Mouse (Mus musculus) liver, adult 2 months (tissue): ENCODE data around the gene Tsc2. TPM values are rescaled to one million over a fixed set of nuclear protein-coding genes. Genes with fewer than 3 reads are reported as not detected.

Source experiments
- DNase-seq: peaks from one replicate; pipeline ENCODE4 v3.0.0-alpha.2; 2011; ENCODE audit warnings: low read depth, low spot score; ENCODE audit errors: extremely low read depth
- H3K27ac ChIP-seq: fragments of 200-500 bp; replicated peaks from 2 replicates; pipeline ENCODE4 v1.5.1; 2012; ENCODE audit warnings: low read depth, mild to moderate bottlenecking, control low read depth, inconsistent platforms, low read length; ENCODE audit not compliant: insufficient read depth
- H3K27me3 ChIP-seq: fragments of 200-500 bp; 2 replicates; pipeline ENCODE4 v1.6.1; 2012; ENCODE audit warnings: mild to moderate bottlenecking, moderate library complexity, low read length, inconsistent platforms; ENCODE audit not compliant: control insufficient read depth, insufficient read depth
- H3K36me3 ChIP-seq: fragments of 200-500 bp; 2 replicates; pipeline ENCODE4 v1.6.1; 2012; ENCODE audit warnings: low read length, inconsistent platforms; ENCODE audit not compliant: control insufficient read depth, insufficient read depth
- H3K4me1 ChIP-seq: fragments of 200-500 bp; 2 replicates; pipeline ENCODE4 v1.6.1; 2011; ENCODE audit warnings: low read length; ENCODE audit not compliant: control insufficient read depth, insufficient read depth
- H3K4me3 ChIP-seq: fragments of 200-500 bp; 2 replicates; pipeline ENCODE4 v1.5.1; 2011; ENCODE audit warnings: low read depth, mild to moderate bottlenecking, control low read depth, low read length, moderate library complexity; ENCODE audit not compliant: insufficient read depth
- H3K79me2 ChIP-seq: fragments of 200-500 bp; 2 replicates; pipeline ENCODE4 v1.6.1; 2012; ENCODE audit warnings: inconsistent platforms, mild to moderate bottlenecking, low read length, moderate library complexity; ENCODE audit not compliant: control insufficient read depth, insufficient read depth
- H3K9ac ChIP-seq: fragments of 200-500 bp; 2 replicates; pipeline ENCODE4 v1.6.1; 2012; ENCODE audit warnings: low read depth, mild to moderate bottlenecking, control low read depth, inconsistent platforms, low read length
- CTCF ChIP-seq: fragments of 200-500 bp; IDR thresholded peaks from 2 replicates; pipeline ENCODE4 v1.5.1; 2011; ENCODE audit warnings: low read depth, low read length, control low read depth
- POLR2A ChIP-seq: fragments of 200-500 bp; IDR thresholded peaks from 2 replicates; pipeline ENCODE4 v1.6.1; 2011; ENCODE audit warnings: low read length, control low read depth; ENCODE audit not compliant: insufficient read depth; ENCODE audit errors: extremely low read depth
- WGBS: fragments of 180-500 bp; shearing (Covaris S2); methylation state at CpG from one replicate; pipeline ENCODE4 v1.1.7; 2018; 5-methylcytosine and 5-hydroxymethylcytosine counted together
- polyA plus RNA-seq: library from polyadenylated mRNA; depleted of rRNA; stranded (reverse); fragments of >200 nt; gene quantifications from 2 replicates; pipeline ENCODE4 v1.2.3, GENCODE M21; 2012
- total RNA-seq: library from RNA; depleted of rRNA; stranded (reverse); fragments of >200 nt; gene quantifications from 2 replicates; pipeline ENCODE4 v1.2.3, GENCODE M21; 2014

Gene Tsc2
- total and polyA plus RNA-seq, 2 experiments, result 19.5 to 79.3 TPM

GRCm38 (mm10) chr17:24595126-24596072 is 37.0 kb downstream of the Tsc2 start:
- no peaks in the 10 kb centered on the region for H3K79me2 ChIP-seq
- TF ChIP-seq POLR2A (no peak), CTCF (0 out of 2 replicates have a peak, but pooled peaks have one; percentile 20)
- H3K4me3 ChIP-seq, result no peak overlapping the region
- H3K27ac ChIP-seq, result no peak overlapping the region
- 82% methylated on average over 17 of the region's 17 CpGs for WGBS
- H3K4me1 ChIP-seq, result no peaks in the 10 kb centered on the region
- DNase-seq, result no peak
- no peak overlapping the region for H3K9ac ChIP-seq
- peaks cover 17% of the 10 kb centered on the region for H3K36me3 ChIP-seq
- H3K27me3 ChIP-seq, result no peaks in the 10 kb centered on the region

DNA sequence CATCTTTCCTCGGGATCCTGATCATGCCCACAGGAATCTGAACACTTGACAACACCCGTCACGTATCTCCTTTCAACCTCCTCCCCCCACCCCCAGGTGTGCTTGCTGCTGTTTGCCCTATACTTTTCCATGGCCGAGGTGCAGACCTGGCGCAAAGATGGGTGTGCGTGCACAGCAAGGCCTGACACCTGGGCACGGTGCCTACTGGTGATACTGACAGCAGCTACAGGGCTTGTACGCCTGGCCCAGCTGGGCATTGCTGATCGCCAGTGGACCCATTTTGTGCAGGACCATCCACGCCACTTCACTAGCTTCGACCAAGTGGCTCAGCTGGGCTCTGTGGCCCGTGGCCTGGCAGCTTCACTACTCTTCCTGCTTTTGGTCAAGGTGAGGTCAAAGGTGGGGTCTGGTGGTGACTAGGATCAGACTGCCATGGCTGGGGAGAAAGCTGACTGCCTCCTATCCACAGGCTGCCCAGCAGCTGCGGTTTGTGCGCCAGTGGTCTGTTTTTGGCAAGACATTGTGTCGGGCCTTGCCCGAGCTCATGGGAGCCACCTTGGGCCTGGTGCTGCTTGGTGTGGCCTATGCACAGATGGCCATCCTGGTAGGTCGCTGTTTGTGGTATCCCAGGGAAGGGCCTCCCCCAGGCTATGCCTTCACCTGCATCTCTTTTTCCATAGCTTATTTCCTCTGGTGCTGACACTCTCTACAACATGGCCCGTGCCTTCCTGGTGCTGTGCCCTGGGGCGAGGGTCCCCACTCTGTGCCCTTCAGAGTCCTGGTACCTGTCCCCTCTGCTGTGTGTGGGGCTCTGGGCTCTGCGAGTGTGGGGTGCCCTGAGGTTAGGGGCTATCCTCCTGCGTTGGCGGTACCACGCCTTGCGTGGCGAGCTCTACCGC is 38.2 kb downstream of the Tsc2 start:
- no peak for TF ChIP-seq CTCF
- TF ChIP-seq POLR2A, result no peak
- Histone ChIP-seq H3K79me2 (no peaks in the 10 kb centered on the region), H3K36me3 (peaks cover 19% of the 10 kb centered on the region), H3K9ac (no peak overlapping the region), H3K27me3 (no peaks in the 10 kb centered on the region), H3K4me1 (no peaks in the 10 kb centered on the region), H3K27ac (no peak overlapping the region), H3K4me3 (no peak overlapping the region)
- WGBS, result 93% methylated on average over 26 of the region's 26 CpGs
- no peak for DNase-seq

DNA sequence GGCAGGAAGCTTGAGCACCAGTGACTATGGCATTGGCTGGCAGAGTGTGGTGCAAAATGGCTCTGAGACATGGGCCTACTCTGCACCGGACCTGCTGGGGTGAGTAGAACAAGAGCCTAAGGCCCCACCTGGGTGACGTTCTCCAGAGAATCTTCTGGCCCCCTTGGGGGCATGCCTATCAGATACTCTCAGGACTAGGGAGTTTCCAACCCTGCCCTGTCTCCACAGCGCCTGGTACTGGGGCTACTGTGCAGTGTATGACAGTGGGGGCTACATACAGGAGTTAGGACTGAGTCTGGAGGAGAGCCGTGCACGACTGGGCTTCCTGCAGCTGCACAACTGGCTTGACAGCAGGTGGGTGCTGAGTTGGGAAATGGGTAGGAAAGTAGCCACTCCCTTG is 39.2 kb downstream of the Tsc2 start:
- no peak for TF ChIP-seq CTCF
- no peak for TF ChIP-seq POLR2A
- Histone ChIP-seq H3K79me2 (no peaks in the 10 kb centered on the region), H3K4me3 (no peak overlapping the region), H3K9ac (no peak overlapping the region), H3K27me3 (no peaks in the 10 kb centered on the region), H3K36me3 (peaks cover 21% of the 10 kb centered on the region), H3K4me1 (no peaks in the 10 kb centered on the region), H3K27ac (no peak overlapping the region)
- 86% methylated on average over 5 of the region's 5 CpGs for WGBS
- DNase-seq, result no peak

DNA sequence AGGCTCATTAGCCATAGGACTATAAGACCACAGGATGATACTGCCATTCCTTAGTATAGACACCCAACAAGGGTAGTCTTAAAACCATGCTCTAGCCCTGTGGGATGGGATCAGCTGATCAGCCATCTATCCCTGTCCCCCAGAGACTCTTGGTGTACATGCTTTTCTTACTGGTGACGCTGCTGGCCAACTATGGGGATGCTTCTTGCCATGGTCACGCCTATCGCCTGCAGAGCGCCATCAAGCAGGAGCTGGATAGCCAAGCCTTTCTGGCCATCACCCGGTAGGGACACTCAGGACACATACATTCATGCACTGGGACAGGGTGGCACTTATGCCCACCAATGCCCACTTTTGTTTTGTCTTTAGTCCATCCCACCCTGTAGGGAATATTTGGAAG is 40.7 kb downstream of the Tsc2 start:
- TF ChIP-seq POLR2A (no peak), CTCF (no peak)
- no peak for DNase-seq
- H3K27me3 ChIP-seq, result no peaks in the 10 kb centered on the region
- H3K36me3 ChIP-seq, result peaks cover 27% of the 10 kb centered on the region
- 98% methylated on average over 5 of the region's 5 CpGs for WGBS
- H3K27ac ChIP-seq, result no peak overlapping the region
- H3K9ac ChIP-seq, result no peak overlapping the region
- H3K4me1 ChIP-seq, result no peaks in the 10 kb centered on the region
- no peaks in the 10 kb centered on the region for H3K79me2 ChIP-seq
- H3K4me3 ChIP-seq, result no peak overlapping the region

DNA sequence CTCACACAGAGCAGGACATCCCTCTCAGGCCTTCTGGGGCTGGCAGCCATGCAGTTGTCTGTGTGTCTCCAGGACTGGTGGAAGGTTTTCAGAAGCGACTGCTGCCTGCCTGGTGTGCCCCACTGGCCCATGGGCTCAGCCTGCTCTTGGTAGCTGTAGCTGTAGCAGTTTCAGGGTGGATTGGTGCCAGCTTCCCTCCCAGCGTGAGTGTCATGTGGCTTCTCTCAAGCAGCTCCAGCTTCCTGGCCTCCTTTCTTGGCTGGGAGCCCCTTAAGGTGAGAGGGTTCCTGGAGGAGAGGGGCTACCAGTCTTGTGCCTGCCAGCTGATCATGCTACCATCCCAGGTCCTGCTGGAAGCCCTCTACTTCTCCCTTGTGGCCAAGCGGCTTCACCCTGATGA is 41.5 kb downstream of the Tsc2 start:
- Histone ChIP-seq H3K36me3 (peaks cover 33% of the 10 kb centered on the region), H3K27ac (no peak overlapping the region), H3K9ac (no peak overlapping the region), H3K4me1 (no peaks in the 10 kb centered on the region), H3K79me2 (no peaks in the 10 kb centered on the region), H3K27me3 (no peaks in the 10 kb centered on the region), H3K4me3 (no peak overlapping the region)
- WGBS, result 88% methylated on average over 3 of the region's 3 CpGs
- TF ChIP-seq CTCF, result no peak
- TF ChIP-seq POLR2A, result no peak
- no peak for DNase-seq
